Mouse (Mus musculus) C2C12 (cell line): ENCODE results near the gene Lpar2.

Source experiments
- CEBPB ChIP-seq: IDR thresholded peaks from one replicate; pipeline ENCODE4 v1.6.1; 2011; ENCODE audit warnings: low read depth, mild to moderate bottlenecking, control low read depth, moderate library complexity
- CTCF ChIP-seq: IDR thresholded peaks from one replicate; pipeline ENCODE4 v1.5.1; 2011; ENCODE audit not compliant: control insufficient read depth, insufficient read depth, insufficient read length
- FOSL1 ChIP-seq: IDR thresholded peaks from one replicate; pipeline ENCODE4 v1.8.0; 2011; ENCODE audit warnings: mild to moderate bottlenecking, low read length; ENCODE audit not compliant: poor library complexity, insufficient read depth, severe bottlenecking
- MAX ChIP-seq: IDR thresholded peaks from one replicate; pipeline ENCODE4 v1.6.1; 2011; ENCODE audit warnings: mild to moderate bottlenecking, control low read depth
- MYOD1 ChIP-seq: IDR thresholded peaks from one replicate; pipeline ENCODE4 v1.6.1; 2011; ENCODE audit warnings: low read depth; ENCODE audit not compliant: control insufficient read depth, insufficient read length
- USF1 ChIP-seq: IDR thresholded peaks from one replicate; pipeline ENCODE4 v1.6.1; 2011; ENCODE audit warnings: low read depth, mild to moderate bottlenecking, control low read depth, moderate library complexity

- TF ChIP-seq CTCF: no peak
- TF ChIP-seq MAX: no peak
- TF ChIP-seq CEBPB: no peak
- no peak for TF ChIP-seq USF1
- TF ChIP-seq FOSL1: no peak
- no peak for TF ChIP-seq MYOD1
Measured at GRCm38 (mm10) chr8:69794096-69794495, 28.1 kb upstream of the Lpar2 start.
